Mouse (Mus musculus) liver, embryonic 15.5 days (tissue): ENCODE measurements around the gene Senp6. TPM values are rescaled to one million over a fixed set of nuclear protein-coding genes. Genes with fewer than 3 reads are reported as not detected.
"Not testable (repeated sequence)": the region's sequence is repeated elsewhere in the genome, so short reads cannot be mapped to it uniquely, and the experiment has no call there.

ENCODE experiments used
- ATAC-seq: fragments of 200-750 bp; cut with Nextera tagmentation; 2 replicates; pipeline ENCODE4 v1.8.0; 2017; ENCODE audit warnings: moderate number of reproducible peaks, mild to moderate bottlenecking, moderate library complexity; ENCODE audit not compliant: insufficient read depth
- H3K27ac ChIP-seq: fragments of 300-500 bp; sonication (generic); replicated peaks from 2 replicates; pipeline ENCODE4 v1.5.1; 2015; ENCODE audit warnings: mild to moderate bottlenecking, inconsistent platforms
- H3K27me3 ChIP-seq: fragments of 300-500 bp; sonication (generic); 2 replicates; pipeline ENCODE4 v1.6.1; 2015; ENCODE audit warnings: mild to moderate bottlenecking, inconsistent platforms
- H3K36me3 ChIP-seq: fragments of 300-500 bp; sonication (generic); replicated peaks from 2 replicates; pipeline ENCODE4 v1.6.1; 2015; ENCODE audit warnings: moderate library complexity, mild to moderate bottlenecking, inconsistent platforms
- H3K4me1 ChIP-seq: fragments of 300-500 bp; sonication (generic); replicated peaks from 2 replicates; pipeline ENCODE4 v1.6.1; 2015; ENCODE audit warnings: inconsistent platforms
- H3K4me2 ChIP-seq: fragments of 300-500 bp; sonication (generic); 2 replicates; pipeline ENCODE4 v1.6.1; 2015; ENCODE audit warnings: moderate library complexity, mild to moderate bottlenecking, inconsistent platforms
- H3K4me3 ChIP-seq: fragments of 300-500 bp; sonication (generic); replicated peaks from 2 replicates; pipeline ENCODE4 v1.5.1; 2015; ENCODE audit warnings: mild to moderate bottlenecking, inconsistent platforms
- H3K9ac ChIP-seq: fragments of 300-500 bp; sonication (generic); 2 replicates; pipeline ENCODE4 v1.6.1; 2015; ENCODE audit warnings: moderate library complexity, mild to moderate bottlenecking, inconsistent platforms
- H3K9me3 ChIP-seq: fragments of 300-500 bp; sonication (generic); replicated peaks from 2 replicates; pipeline ENCODE4 v1.6.1; 2016; ENCODE audit warnings: inconsistent platforms
- WGBS: fragments of 180-500 bp; shearing (Covaris S2); methylation state at CpG from one replicate; pipeline ENCODE4 v1.1.7; 2015; ENCODE audit warnings: mixed read lengths; ENCODE audit not compliant: insufficient replicate concordance; 5-methylcytosine and 5-hydroxymethylcytosine counted together
- polyA plus RNA-seq: library from polyadenylated mRNA; unstranded; fragments of >200 nt; fragmentation: Nextera tagmentation; extraction: Ambion mirVana; gene quantifications from 2 replicates; pipeline ENCODE4 v1.2.1, GENCODE M21; 2015

Senp6 gene
- polyA plus RNA-seq, 1 experiment from 2014 or later: 13.0 TPM

DNA sequence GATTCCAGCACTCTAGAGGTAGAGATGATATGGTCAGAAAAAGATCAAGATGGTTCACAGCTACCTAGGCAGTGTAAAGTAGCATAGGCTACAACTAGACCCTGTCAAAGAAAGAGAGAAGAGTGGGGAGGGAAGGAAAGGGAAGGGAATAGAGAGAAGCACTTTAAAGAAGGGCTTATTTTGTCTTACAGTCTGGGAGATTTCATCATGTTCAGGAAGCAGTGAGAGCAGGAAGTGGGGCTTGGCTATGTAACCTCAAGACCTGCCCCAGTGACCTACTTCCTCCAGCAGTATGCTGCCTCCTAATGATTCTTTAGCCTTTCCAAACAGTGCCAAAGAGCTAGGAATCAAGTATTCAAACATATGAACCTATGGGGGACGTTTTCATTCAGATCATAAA, 14.2 kb downstream of the Senp6 start:
- Histone ChIP-seq H3K4me2 (no peak overlapping the region), H3K4me3 (no peak overlapping the region), H3K9ac (no peak overlapping the region), H3K27me3 (no peaks in the 10 kb centered on the region), H3K9me3 (no peaks in the 10 kb centered on the region), H3K4me1 (peaks cover 39% of the 10 kb centered on the region), H3K27ac (no peak overlapping the region), H3K36me3 (no peaks in the 10 kb centered on the region)
- WGBS: 46% methylated on average over 1 of the region's 1 CpGs
- ATAC-seq: 0 out of 2 replicates have a peak, but pooled peaks have one; percentile 10

DNA sequence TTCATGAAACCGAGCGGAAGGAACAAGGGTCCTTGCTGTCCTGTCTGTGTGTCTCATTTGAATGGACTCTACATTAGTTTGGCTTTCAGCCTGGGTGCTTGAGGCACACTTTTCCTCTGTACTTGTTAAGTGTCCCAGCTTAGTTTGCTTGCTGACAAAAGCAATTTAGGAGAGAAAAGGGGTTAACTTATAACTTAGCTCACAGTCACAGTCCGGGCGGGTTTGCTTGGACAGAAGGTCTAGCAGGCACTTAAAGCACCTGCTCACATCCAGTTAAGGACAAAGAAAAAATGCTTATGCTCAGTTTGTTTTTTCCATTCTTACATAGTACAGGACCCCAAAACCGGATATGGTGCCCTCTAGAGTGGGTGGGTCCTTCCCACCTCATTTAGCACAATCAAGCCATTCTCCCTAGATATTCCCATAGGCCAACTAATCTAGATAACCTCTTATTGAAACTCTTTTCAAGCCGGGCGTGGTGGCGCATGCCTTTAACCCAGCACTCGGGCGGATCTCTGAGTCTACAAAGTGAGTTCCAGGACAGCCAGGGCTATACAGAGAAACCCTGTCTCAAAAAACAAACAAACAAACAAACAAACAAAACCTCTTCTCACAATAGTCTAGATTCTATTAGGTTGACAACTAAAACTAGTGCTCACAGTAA, 17.9 kb downstream of the Senp6 start:
- peaks cover 42% of the 10 kb centered on the region for H3K4me1 ChIP-seq
- H3K9me3 ChIP-seq: no peaks in the 10 kb centered on the region
- no peaks in the 10 kb centered on the region for H3K36me3 ChIP-seq
- no peak for ATAC-seq
- no peak overlapping the region for H3K9ac ChIP-seq
- no peak overlapping the region for H3K27ac ChIP-seq
- no peak overlapping the region for H3K4me3 ChIP-seq
- no peak overlapping the region for H3K4me2 ChIP-seq
- 60% methylated on average over 10 of the region's 10 CpGs for WGBS
- H3K27me3 ChIP-seq: no peaks in the 10 kb centered on the region

DNA sequence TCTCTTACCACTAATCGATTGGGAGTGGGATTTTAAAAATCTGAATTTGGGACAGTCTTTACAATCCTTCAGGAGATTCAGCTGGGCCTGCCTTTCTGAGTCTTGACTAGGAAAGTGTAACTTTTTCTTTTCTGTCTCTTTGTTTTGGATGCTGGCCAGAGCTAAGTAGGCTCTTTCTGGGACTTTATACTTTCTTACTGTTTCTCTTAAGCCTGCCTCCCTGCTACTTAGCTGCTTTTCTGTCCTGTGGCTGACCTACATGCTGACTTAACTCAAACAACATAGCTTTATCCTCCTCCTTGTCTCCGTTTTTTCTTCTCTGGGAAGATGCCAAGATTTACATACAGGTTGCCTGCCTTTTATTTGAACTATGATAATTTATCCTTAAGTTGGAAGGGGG, 19.0 kb downstream of the Senp6 start:
- H3K4me1 ChIP-seq: peaks cover 37% of the 10 kb centered on the region
- 67% methylated on average over 2 of the region's 2 CpGs for WGBS
- H3K4me2 ChIP-seq: no peak overlapping the region
- no peaks in the 10 kb centered on the region for H3K27me3 ChIP-seq
- no peak overlapping the region for H3K9ac ChIP-seq
- no peak for ATAC-seq
- no peaks in the 10 kb centered on the region for H3K36me3 ChIP-seq
- H3K4me3 ChIP-seq: no peak overlapping the region
- H3K27ac ChIP-seq: 0 out of 2 replicates have a peak overlapping the region, but pooled peaks have one; percentile 29
- H3K9me3 ChIP-seq: no peaks in the 10 kb centered on the region

DNA sequence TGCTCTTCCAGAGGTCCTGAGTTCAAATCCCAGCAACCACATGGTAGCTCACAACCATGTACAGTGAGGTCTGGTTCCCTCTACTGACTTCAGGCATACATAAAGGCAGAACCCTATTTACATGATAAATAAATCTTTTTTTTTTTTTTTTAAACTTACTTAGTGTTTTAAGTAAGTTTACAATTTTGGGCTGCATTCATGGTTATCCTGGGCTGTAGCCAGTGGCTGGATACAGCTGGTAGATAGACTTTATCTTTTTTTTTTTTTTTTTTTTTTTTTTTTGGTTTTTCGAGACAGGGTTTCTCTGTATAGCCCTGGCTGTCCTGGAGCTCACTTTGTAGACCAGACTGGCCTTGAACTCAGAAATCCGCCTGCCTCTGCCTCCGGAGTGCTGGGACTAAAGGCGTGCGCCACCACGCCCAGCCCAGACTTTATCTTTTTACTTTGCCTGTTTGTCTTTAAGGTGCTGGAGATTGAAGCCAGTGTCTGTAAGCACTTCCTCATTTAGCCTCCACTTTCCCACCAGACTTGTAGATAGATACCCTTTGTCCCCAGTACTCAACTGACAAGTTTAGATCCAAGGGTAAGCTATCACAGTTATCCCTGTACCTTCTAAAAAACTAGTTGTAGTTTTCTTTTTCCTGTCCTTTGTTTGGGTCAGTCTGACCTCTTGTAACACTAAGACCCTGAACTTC, 19.7 kb downstream of the Senp6 start:
- ATAC-seq: 0 out of 2 replicates have a peak, but pooled peaks have one; percentile 34
- H3K9me3 ChIP-seq, H3K4me2 ChIP-seq, H3K4me3 ChIP-seq, H3K27ac ChIP-seq, H3K9ac ChIP-seq, H3K36me3 ChIP-seq, H3K27me3 ChIP-seq: not testable (repeated sequence)
- 29% methylated on average over 5 of the region's 6 CpGs for WGBS
- peaks cover 36% of the 10 kb centered on the region for H3K4me1 ChIP-seq

DNA sequence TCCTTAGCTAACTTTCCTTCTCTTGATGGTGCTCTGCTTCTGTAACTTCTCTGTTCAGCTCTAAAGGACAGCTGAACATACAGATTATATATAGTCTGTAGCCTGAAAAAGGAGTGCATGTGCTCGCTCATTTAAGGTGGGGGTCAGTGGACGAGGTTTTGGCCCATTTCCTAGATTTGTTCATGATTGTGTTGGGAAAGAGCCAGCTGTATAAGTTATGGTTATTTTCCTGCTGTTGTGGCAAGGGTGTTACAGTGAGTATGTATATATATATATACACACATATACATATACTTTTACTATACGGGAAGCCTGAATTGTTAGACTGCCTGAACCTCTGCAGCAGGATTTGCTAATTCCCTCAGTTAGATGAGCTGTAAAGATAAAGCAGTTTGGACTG, 22.7 kb downstream of the Senp6 start:
- H3K36me3 ChIP-seq: peaks cover 3% of the 10 kb centered on the region; the same call in 1 of the 2 replicates
- peaks cover 23% of the 10 kb centered on the region for H3K4me1 ChIP-seq
- H3K4me2 ChIP-seq: no peak overlapping the region
- no peaks in the 10 kb centered on the region for H3K9me3 ChIP-seq
- 61% methylated on average over 3 of the region's 3 CpGs for WGBS
- H3K27me3 ChIP-seq: no peaks in the 10 kb centered on the region
- H3K4me3 ChIP-seq: no peak overlapping the region
- no peak overlapping the region for H3K9ac ChIP-seq
- no peak overlapping the region for H3K27ac ChIP-seq
- no peak for ATAC-seq

DNA sequence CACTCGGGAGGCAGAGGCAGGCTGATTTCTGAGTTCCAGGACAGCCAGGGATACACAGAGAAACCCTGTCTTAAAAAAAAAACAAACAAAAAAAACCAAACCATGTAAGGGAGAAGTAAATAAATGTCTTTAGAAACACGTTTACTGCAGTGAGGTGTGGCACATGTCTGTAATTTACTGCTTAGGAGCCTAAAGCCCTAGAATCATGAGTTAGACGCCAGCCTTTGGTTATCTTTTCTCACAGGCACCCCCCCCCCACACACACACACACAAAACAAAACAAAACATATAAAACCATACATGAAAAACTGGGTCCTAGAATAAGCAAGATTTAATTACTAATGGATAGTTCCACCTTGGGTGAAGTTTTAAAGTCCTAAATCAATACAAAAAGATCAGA, 29.6 kb downstream of the Senp6 start:
- WGBS: 39% methylated on average over 3 of the region's 3 CpGs
- no peak for ATAC-seq

DNA sequence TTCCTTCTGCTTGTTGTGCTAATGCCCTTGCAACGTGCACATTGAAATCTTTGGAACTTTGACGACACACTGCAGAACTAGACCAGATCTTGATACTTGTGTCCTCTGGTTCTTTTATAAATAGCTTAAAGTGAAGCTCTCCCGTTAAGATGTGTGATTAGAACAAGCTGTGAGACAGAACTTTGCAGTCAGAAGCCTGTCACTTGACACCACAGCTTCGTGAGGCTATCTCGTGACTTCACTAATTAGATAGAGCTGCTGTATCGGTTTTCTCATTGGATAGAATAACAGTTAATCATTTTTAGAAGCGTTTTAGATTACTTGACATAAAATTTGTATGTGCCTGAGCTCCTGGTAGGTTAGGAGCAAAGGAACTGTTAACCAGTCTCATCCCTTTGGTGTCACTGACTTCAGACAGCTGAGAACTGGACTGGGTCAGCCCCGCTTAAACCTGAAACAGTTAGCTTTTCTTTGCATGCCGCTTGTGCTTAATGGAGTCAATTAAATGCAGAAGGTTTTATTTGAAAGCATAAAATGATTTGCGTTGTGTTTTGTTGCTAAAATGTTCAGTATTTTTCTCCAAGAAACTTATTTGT, 79.4 kb downstream of the Senp6 start:
- H3K27ac ChIP-seq: no peak overlapping the region
- H3K9me3 ChIP-seq: no peaks in the 10 kb centered on the region
- H3K4me2 ChIP-seq: no peak overlapping the region
- no peak overlapping the region for H3K4me3 ChIP-seq
- WGBS: 74% methylated on average over 10 of the region's 10 CpGs
- peaks cover 31% of the 10 kb centered on the region for H3K36me3 ChIP-seq
- no peaks in the 10 kb centered on the region for H3K27me3 ChIP-seq
- no peak for ATAC-seq
- H3K9ac ChIP-seq: no peak overlapping the region
- no peaks in the 10 kb centered on the region for H3K4me1 ChIP-seq

More for the DNA sequence above, 29.6 kb downstream of the Senp6 start:
- Histone ChIP-seq H3K4me2 (no peak overlapping the region), H3K9ac (no peak overlapping the region), H3K36me3 (peaks cover 12% of the 10 kb centered on the region; the same call in 1 of the 2 replicates), H3K27ac (no peak overlapping the region), H3K27me3 (no peaks in the 10 kb centered on the region), H3K4me3 (no peak overlapping the region), H3K4me1 (no peaks in the 10 kb centered on the region), H3K9me3 (no peaks in the 10 kb centered on the region)

DNA sequence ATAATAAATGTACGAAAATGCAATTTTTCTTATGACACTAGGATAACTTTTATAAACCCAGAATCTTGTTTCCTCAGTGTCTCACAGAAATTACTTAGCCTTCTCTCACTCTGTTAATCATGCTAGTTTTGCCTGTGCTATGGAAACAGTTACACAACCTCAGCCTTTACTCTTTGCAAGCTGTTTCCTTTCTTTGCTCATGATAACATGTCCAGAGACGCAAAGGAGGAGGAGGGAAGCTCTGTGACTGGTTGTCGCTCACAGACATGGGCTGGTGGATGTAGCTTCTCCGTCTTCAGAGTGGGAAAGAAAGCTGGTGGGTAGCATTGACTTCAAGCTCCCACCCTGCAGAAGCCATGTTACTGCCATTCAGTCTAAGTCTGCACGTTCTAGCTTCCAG, 82.9 kb downstream of the Senp6 start:
- 53% methylated on average over 5 of the region's 5 CpGs for WGBS
- Histone ChIP-seq H3K4me1 (no peaks in the 10 kb centered on the region), H3K9ac (no peak overlapping the region), H3K4me2 (no peak overlapping the region), H3K4me3 (no peak overlapping the region), H3K27ac (no peak overlapping the region), H3K36me3 (peaks cover 8% of the 10 kb centered on the region), H3K9me3 (no peaks in the 10 kb centered on the region), H3K27me3 (no peaks in the 10 kb centered on the region)
- no peak for ATAC-seq

DNA sequence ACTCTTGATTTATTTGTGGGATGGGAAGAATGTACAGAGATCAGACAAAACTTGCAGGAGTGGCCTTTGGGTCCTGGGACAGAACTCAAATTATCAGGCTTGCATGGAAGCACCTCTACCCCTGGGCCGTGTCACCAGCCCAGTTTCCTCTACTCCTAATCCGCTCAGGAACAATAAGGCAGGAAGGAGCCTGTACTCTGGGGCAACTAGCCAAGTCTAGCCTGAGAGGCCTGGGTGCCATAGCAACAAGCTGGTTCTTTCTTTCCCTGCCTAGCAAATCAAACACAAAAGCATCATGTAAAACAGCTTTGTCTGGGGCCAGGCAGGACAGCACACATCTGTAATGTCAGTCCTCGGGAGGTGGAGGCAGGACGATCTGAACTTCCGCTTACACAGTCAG, 88.6 kb downstream of the Senp6 start:
- WGBS: 73% methylated on average over 5 of the region's 5 CpGs
- Histone ChIP-seq H3K4me2 (no peak overlapping the region), H3K27me3 (no peaks in the 10 kb centered on the region), H3K36me3 (no peaks in the 10 kb centered on the region), H3K27ac (no peak overlapping the region), H3K4me1 (no peaks in the 10 kb centered on the region), H3K4me3 (no peak overlapping the region), H3K9me3 (no peaks in the 10 kb centered on the region), H3K9ac (no peak overlapping the region)
- ATAC-seq: no peak

DNA sequence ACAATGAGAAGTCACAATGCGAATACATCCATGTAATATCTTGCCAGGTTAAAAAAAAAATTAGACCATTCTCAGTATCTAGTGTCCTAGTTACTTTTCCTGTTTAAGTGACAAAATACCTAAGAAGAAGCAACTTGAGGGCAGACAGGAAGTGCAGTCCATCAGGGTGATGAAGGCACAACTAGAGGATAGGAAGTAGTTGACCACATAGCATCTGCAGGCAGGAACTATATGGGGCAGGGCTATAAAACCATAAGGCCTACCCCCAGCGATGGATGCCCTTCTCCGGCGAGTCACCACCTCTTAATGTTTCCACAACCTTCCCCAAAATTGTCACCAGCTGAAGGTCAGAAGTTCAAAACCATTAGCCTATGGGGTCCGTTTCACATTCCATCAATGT, 90.1 kb downstream of the Senp6 start:
- WGBS: 36% methylated on average over 5 of the region's 5 CpGs

DNA sequence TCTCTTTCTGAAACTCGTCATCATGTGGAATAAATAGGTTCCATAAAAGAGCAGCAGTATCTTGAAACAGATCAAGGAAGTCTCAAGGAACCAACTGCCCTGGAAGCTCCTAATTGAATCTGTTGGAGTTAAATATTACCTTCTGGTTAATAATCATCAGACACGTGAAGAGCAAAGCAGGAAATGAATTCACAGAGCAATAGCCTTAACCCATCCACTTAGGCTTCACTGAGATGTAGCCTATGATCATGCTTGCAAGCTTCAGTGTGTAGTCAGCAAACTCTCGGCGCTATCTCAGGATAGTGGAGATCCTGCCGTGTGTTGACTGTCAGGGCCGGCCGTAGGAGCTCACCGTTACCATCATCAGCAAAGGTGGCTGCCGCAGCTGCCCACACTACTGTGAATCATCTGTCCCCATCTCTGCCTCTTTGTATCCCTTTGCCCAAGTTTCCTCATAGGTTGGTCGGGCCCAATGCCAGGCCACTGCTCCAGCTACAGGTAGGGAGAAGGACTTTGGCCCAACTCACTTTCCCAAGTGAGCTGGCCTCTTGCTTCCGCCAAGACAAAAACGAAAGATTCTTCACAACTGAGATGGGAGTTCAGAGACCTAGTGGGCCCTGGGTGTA, 91.2 kb downstream of the Senp6 start:
- Histone ChIP-seq H3K4me1 (no peaks in the 10 kb centered on the region), H3K9ac (no peak overlapping the region), H3K27ac (no peak overlapping the region), H3K36me3 (no peaks in the 10 kb centered on the region), H3K4me3 (no peak overlapping the region), H3K4me2 (no peak overlapping the region), H3K9me3 (no peaks in the 10 kb centered on the region), H3K27me3 (peaks cover 12% of the 10 kb centered on the region; the same call in 1 of the 2 replicates)
- 70% methylated on average over 12 of the region's 12 CpGs for WGBS
- no peak for ATAC-seq

More for the DNA sequence above, 90.1 kb downstream of the Senp6 start:
- no peak overlapping the region for H3K9ac ChIP-seq
- H3K4me3 ChIP-seq: no peak overlapping the region
- peaks cover 5% of the 10 kb centered on the region; the same call in 1 of the 2 replicates for H3K27me3 ChIP-seq
- H3K9me3 ChIP-seq: no peaks in the 10 kb centered on the region
- H3K36me3 ChIP-seq: no peaks in the 10 kb centered on the region
- H3K4me2 ChIP-seq: no peak overlapping the region
- no peaks in the 10 kb centered on the region for H3K4me1 ChIP-seq
- no peak for ATAC-seq
- H3K27ac ChIP-seq: no peak overlapping the region
